Mouse (Mus musculus): ENCODE measurements around the gene Scyl1. TPM values are rescaled to one million over a fixed set of nuclear protein-coding genes. Genes with fewer than 3 reads are reported as not detected.

Gene Scyl1
- total RNA-seq, 2 experiments from 2014 or later: 17.2 to 18.4 TPM

DNA sequence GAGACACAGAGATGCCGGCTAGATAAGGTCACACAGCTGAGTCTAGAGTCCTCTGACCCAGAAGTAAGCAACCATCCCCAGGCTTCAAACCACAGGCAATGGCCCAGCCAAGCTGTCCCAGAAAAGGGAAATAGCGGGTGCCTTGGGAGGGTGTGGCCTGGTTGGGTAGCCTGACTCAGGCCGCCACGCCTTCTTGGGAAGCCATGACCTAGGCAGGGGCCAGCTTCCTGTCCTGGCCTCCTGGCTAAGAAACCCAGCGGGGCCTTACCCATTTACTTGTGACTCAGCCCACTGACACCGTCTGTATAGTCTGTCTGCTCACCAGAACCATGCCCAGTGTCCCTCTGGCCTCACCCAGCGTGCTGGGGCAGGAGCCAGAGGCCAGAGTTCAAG, 46.7 kb downstream of the Scyl1 start:
- ATAC-seq (replicated peaks; ENCODE audit: low FRiP score, poor library complexity, severe bottlenecking): peak; percentile 45

DNA sequence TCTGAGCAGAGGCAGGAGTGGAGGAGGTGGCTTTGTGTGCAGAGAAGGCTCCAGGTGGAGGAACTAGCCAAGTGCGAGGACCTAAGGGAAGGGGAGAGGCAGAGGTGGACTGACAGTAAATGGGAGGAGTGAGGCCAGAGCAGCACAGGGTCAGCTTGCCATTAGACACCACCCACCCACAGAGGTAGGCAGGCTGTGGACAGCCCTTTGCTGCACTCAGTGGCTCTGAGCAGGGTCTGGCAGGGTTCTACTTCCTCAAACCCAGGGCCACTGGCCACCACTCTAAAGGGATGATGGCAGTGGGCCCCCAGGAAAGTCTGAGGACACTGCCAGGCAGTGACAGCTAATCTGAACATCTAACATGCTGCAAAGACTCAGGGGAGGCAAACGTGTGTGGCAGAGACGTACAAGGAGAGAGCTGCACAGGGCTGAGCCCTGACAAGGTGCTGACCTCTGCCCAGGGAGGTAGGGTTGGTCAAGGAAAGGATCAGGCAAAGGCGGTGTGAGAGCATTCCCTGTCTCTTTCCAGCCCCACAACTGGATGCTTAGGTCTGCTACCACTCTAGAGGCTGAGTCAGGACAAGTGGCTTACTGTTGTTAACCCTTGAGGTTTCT, 47.2 kb downstream of the Scyl1 start:
- ATAC-seq (replicated peaks; ENCODE audit: low FRiP score, poor library complexity, severe bottlenecking): no peak

DNA sequence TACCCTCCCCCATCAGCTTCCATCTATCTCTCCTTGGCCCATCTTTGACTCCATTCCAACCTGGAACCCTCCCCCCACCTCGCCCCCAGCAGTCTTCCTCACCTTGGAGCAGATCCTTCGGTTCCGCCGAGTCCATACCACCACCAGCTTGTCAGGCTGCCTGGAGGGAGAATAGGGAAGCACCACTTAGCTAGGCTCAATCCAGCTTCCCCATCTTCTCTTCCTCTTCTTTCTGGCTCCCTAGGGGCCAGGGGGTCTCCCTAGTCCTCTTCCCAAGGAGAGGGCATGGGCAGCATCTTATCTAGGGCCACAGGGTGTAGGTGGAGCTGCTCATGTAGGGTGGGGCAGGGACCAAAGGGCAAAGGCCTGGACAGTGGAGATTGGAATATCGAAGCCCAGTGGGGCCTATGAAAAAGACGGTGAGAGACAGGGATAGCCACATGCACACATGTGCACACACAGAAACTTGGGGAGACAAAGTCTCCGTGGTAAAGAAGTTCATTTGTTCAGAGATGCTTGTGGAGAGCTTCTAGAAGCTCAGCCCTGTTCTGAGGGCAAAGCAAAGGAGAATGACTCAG, 48.3 kb downstream of the Scyl1 start:
- ATAC-seq (replicated peaks; ENCODE audit: low FRiP score, poor library complexity, severe bottlenecking): peak; percentile 48

DNA sequence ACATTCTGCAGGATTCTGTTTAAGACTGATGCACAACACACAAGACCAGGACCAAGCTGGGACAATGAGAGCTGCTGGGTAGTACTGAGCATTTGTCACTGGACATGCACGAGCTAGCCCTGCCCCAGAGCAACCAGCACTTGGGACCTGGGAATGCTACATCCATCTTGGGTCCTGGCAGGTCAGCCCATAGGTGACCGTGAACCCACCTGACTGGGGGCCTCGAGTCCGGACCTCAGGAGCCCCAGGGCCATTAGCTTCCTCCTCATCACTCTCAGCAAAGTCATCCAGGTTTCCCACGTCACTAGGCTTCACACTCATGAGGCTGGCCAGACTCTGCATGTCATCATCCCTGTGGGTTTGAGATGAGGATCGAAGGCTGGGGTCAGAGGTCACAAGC, 50.0 kb downstream of the Scyl1 start:
- ATAC-seq (replicated peaks; ENCODE audit: low FRiP score, poor library complexity, severe bottlenecking): no peak

DNA sequence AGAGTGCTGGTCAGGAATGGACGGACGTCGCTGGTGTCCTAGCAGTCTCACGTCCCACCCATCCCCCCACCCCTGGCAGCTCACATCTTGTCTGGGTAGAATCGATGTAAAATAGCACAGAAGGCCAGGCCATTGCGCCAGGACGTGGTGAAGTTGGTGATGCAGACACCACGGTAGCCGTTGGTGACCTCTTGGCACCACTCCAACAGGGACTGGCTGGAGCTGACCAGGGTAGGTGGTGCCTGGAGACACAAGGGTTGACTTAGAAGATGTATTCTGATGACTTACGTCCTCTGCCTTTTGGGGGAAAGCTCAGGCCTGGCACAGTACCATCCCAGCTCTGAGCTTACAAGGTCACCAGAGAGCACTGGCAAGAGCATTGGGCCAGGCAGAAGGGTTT, 54.3 kb downstream of the Scyl1 start:
- ATAC-seq (replicated peaks; ENCODE audit: low FRiP score, poor library complexity, severe bottlenecking): no peak

DNA sequence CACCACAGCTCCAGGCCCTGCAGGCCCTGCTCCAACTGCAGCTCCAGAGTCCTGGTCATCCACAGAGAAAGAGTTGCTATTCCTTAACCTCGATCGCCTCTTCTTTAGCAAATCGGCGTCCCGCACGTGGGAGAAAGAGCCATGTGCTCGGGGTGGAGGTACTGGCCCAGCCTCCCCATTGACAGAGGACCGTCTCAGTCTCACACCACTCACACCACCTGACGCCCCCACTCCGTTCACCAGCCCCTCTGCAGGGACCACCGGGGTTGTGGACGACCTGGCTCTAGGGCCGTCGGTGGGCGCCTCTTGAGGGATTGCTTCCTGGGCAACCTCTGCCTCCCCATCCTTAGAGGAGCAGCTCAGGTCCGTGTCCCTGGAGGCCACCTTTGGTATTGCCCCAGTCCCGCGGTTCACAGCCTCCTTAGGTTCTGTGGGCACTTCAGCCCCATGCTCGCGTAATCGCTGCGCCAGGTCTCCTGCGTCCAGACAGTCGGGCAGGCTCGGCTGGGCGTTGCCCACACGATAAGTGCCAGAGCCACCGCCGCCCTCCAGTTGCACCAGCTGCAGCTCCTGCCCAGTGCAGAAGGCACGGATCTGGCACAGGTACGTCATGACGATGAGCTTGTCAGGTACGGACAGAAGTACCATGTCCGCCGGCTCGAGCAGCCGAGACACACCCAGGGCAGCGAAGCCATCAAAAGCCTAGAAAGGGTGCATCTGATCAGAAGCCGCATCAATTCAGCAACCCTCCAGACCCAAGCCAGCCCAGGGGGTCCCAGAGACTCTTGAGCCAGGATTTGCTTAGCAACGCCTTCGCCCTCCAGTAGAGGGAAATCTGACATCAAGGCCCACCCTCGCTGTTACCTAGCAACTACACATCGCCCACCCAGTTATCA, 55.2 kb downstream of the Scyl1 start:
- ATAC-seq (replicated peaks; ENCODE audit: low FRiP score, poor library complexity, severe bottlenecking): peak; percentile 81

DNA sequence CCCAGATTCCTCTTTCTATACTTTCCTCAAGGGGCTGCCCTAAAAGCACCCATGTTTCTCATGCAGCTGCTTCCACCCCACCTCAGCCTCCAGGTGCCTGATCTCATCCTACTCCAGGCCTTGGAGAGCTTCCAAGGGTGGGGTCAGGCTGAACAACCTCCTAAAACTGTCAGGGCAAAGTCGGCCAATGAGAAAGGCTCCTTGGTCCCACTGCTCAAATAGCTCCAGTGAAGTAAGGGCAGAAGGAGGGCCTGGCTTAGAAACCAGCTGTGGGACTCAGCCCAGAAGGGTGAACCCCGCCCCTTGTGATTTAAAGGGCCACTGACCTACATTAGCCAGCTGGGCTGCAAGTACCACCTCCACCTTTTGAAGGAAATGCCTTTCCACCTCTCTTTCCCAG, 57.5 kb downstream of the Scyl1 start:
- ATAC-seq (replicated peaks; ENCODE audit: low FRiP score, poor library complexity, severe bottlenecking): peak; percentile 51

DNA sequence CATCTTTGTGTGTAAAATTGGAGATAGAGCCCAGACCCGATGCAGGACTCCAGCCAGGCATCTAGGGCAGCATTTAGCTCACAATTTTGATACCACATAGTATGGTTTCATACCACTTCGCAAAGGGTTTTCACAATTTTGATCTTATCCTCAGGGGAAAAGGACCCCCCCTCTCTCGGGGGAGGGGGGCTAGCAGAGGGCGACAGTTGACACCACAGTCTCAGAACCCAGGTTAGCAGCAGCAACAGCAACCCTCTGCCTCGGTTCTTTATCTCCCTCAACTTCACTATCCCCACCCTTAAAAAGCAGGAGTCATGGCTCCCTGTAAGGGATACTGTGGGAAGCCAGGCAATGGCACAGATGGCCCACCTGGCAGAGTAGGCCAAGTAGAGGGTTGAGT, 58.0 kb downstream of the Scyl1 start:
- no peak for ATAC-seq (replicated peaks; ENCODE audit: low FRiP score, poor library complexity, severe bottlenecking)

DNA sequence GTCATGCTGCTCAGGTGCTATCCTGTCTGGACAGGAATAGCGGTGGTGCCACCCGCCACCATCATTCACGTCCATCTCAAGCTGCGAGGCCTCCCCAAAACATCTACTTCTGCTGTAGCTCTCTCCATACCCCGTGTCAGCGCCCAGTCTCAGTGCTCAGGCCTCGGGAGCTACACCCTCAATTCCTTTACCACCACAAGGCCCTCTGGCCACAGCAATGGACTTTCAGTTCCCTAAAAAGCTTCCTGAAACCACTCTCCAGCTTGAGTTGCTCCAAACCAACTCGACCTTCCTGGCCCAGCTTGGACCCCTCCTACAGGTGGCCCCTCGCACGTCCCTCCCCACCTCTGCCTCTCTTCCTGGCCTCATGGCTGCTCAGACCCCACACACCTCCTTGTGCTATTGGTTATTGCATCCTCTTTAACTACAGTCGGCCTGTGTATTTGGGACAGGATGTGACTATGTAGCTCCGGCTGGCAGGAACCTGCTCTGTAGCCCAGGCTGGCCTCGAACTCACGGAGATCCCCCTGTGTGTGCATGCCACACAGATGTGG, 59.2 kb downstream of the Scyl1 start:
- ATAC-seq (replicated peaks; ENCODE audit: low FRiP score, poor library complexity, severe bottlenecking): no peak

DNA sequence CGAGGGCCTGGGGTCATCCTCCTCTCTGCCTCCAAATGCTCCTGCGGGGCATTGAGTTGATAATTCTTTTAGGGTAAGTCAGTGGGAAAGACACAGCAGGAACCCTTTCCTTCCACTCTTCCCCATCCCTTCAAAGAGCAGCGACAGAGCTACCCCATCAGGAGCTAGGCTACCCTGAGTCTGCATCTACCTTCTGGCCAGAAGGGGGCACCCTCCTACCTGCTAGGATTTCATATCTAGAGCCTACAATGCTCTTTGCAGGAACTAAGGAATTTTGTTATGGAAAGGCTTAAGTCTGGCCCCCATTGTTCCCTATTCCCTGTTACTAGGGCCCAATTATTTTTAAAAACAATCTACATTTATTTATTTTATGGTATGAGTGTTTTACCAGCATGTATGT, 60.0 kb downstream of the Scyl1 start:
- no peak for ATAC-seq (replicated peaks; ENCODE audit: low FRiP score, poor library complexity, severe bottlenecking)

DNA sequence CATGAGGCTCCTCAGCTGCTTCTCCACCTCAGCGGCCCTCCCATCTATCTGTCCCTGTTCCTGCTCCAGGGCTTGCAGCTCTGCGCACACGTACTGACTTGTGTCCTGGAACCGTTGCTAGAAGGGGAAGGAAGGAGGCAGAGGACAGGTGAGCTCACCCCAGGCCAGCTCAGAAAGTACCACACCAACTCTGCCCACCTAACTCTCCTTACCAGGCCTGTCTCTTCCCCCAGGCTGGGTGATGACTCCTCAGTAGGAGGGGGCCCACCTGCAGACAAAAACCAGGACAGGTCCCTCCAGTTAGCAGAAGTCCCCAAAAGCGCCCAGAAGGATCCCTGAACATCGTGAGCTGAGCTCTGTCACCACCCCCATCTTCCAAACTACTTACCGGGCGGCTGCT, 60.6 kb downstream of the Scyl1 start:
- ATAC-seq (replicated peaks; ENCODE audit: low FRiP score, poor library complexity, severe bottlenecking): no peak

DNA sequence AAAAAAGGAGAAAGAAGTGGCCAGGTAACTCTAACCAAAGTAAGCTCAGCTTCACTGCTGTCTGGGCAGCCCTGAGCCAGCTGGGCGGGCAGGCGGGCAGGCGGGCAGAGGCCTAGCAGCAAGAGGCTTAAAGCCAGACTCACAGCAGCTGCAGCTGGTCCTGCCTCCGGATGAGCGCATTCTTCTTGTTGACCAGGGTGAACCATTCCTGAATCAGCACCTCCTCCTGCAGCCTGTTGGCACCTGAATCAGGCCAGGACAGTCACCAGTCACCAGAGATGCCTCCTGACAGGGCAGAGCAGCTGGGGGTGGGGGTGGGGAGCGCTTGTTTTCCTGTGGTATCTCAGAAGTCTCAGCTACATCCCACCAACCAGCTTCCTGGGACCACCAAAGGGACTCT, 61.2 kb downstream of the Scyl1 start:
- ATAC-seq (replicated peaks; ENCODE audit: low FRiP score, poor library complexity, severe bottlenecking): no peak

Other genes with a start within 250 kb of the Scyl1 start
- gene Ovol1, start 210.8 kb downstream of the Scyl1 start, total RNA-seq (2015; ENCODE audit: low replicate concordance): not detected in 2 replicates
- not detected in 2 replicates for gene Ovol1, start 210.8 kb downstream of the Scyl1 start, total RNA-seq (2017; ENCODE audit: low replicate concordance)
- 3.8 and 8.3 TPM in 2 replicates for gene Ap5b1, start 203.4 kb downstream of the Scyl1 start, total RNA-seq (2015; ENCODE audit: low replicate concordance)
- gene Ap5b1, start 203.4 kb downstream of the Scyl1 start, total RNA-seq (2017; ENCODE audit: low replicate concordance): 6.4 and 11.0 TPM in 2 replicates
- gene Rnaseh2c, start 169.5 kb downstream of the Scyl1 start, total RNA-seq (2015; ENCODE audit: low replicate concordance): 87.2 and 123 TPM in 2 replicates
- gene Rnaseh2c, start 169.5 kb downstream of the Scyl1 start, total RNA-seq (2017; ENCODE audit: low replicate concordance): 36.2 and 100.0 TPM in 2 replicates
- 31.0 and 42.8 TPM in 2 replicates for gene Kat5, start 161.2 kb downstream of the Scyl1 start, total RNA-seq (2015; ENCODE audit: low replicate concordance)
- gene Kat5, start 161.2 kb downstream of the Scyl1 start, total RNA-seq (2017; ENCODE audit: low replicate concordance): 29.1 and 35.0 TPM in 2 replicates
- gene Rela, start 133.9 kb downstream of the Scyl1 start, total RNA-seq (2015; ENCODE audit: low replicate concordance): 18.4 and 26.0 TPM in 2 replicates
- gene Rela, start 133.9 kb downstream of the Scyl1 start, total RNA-seq (2017; ENCODE audit: low replicate concordance): 7.2 and 14.8 TPM in 2 replicates
- gene Sipa1, start 107.7 kb downstream of the Scyl1 start, total RNA-seq (2015; ENCODE audit: low replicate concordance): 97.7 and 126 TPM in 2 replicates
- gene Sipa1, start 107.7 kb downstream of the Scyl1 start, total RNA-seq (2017; ENCODE audit: low replicate concordance): 127 and 129 TPM in 2 replicates
- 12.2 and 13.7 TPM in 2 replicates for gene Map3k11, start 82.7 kb downstream of the Scyl1 start, total RNA-seq (2015; ENCODE audit: low replicate concordance)
- 9.4 and 14.1 TPM in 2 replicates for gene Map3k11, start 82.7 kb downstream of the Scyl1 start, total RNA-seq (2017; ENCODE audit: low replicate concordance)
- 31.4 and 61.3 TPM in 2 replicates for gene Pcnx3, start 82.5 kb downstream of the Scyl1 start, total RNA-seq (2015; ENCODE audit: low replicate concordance)
- gene Pcnx3, start 82.5 kb downstream of the Scyl1 start, total RNA-seq (2017; ENCODE audit: low replicate concordance): 44.7 and 54.5 TPM in 2 replicates
- gene Kcnk7, start 67.1 kb downstream of the Scyl1 start, total RNA-seq (2015; ENCODE audit: low replicate concordance): not detected in 2 replicates
- gene Kcnk7, start 67.1 kb downstream of the Scyl1 start, total RNA-seq (2017; ENCODE audit: low replicate concordance): not detected in 2 replicates
- 176 and 250 TPM in 2 replicates for gene Ehbp1l1, start 45.1 kb downstream of the Scyl1 start, total RNA-seq (2015; ENCODE audit: low replicate concordance)
- 668 and 983 TPM in 2 replicates for gene Ehbp1l1, start 45.1 kb downstream of the Scyl1 start, total RNA-seq (2017; ENCODE audit: low replicate concordance)
- gene Fam89b, start 41.8 kb downstream of the Scyl1 start, total RNA-seq (2015; ENCODE audit: low replicate concordance): 67.9 and 77.8 TPM in 2 replicates
- 18.7 and 41.5 TPM in 2 replicates for gene Fam89b, start 41.8 kb downstream of the Scyl1 start, total RNA-seq (2017; ENCODE audit: low replicate concordance)
- gene Ltbp3, start 30.5 kb downstream of the Scyl1 start, total RNA-seq (2015; ENCODE audit: low replicate concordance): 2.5 and 10.1 TPM in 2 replicates
- gene Ltbp3, start 30.5 kb downstream of the Scyl1 start, total RNA-seq (2017; ENCODE audit: low replicate concordance): 1.6 TPM in 1 of 2 replicates, not detected in the other
- 3.6 and 9.2 TPM in 2 replicates for gene Frmd8, start 103.9 kb upstream of the Scyl1 start, total RNA-seq (2015; ENCODE audit: low replicate concordance)
- gene Frmd8, start 103.9 kb upstream of the Scyl1 start, total RNA-seq (2017; ENCODE audit: low replicate concordance): 4.2 and 6.0 TPM in 2 replicates
- 2.9 and 8.8 TPM in 2 replicates for gene Slc25a45, start 106.4 kb upstream of the Scyl1 start, total RNA-seq (2015; ENCODE audit: low replicate concordance)
- 7.2 and 7.8 TPM in 2 replicates for gene Slc25a45, start 106.4 kb upstream of the Scyl1 start, total RNA-seq (2017; ENCODE audit: low replicate concordance)
- gene Tigd3, start 122.7 kb upstream of the Scyl1 start, total RNA-seq (2015; ENCODE audit: low replicate concordance): 3.8 and 4.7 TPM in 2 replicates
- gene Tigd3, start 122.7 kb upstream of the Scyl1 start, total RNA-seq (2017; ENCODE audit: low replicate concordance): 8.2 and 9.4 TPM in 2 replicates
- gene Dpf2, start 141.6 kb upstream of the Scyl1 start, total RNA-seq (2015; ENCODE audit: low replicate concordance): 25.9 and 71.7 TPM in 2 replicates
- 43.9 and 168 TPM in 2 replicates for gene Dpf2, start 141.6 kb upstream of the Scyl1 start, total RNA-seq (2017; ENCODE audit: low replicate concordance)
- 0.72 TPM in 1 of 2 replicates, not detected in the other for gene Cdc42ep2, start 153.4 kb upstream of the Scyl1 start, total RNA-seq (2015; ENCODE audit: low replicate concordance)
- gene Cdc42ep2, start 153.4 kb upstream of the Scyl1 start, total RNA-seq (2017; ENCODE audit: low replicate concordance): not detected in 2 replicates
- gene Pola2, start 192.8 kb upstream of the Scyl1 start, total RNA-seq (2015; ENCODE audit: low replicate concordance): 64.9 and 72.5 TPM in 2 replicates
- gene Pola2, start 192.8 kb upstream of the Scyl1 start, total RNA-seq (2017; ENCODE audit: low replicate concordance): 55.1 and 71.9 TPM in 2 replicates
- gene Slc22a20, start 214.7 kb upstream of the Scyl1 start, total RNA-seq (2015; ENCODE audit: low replicate concordance): not detected in 2 replicates
- not detected in 2 replicates for gene Slc22a20, start 214.7 kb upstream of the Scyl1 start, total RNA-seq (2017; ENCODE audit: low replicate concordance)
- 38.1 and 49.7 TPM in 2 replicates for gene Capn1, start 244.5 kb upstream of the Scyl1 start, total RNA-seq (2015; ENCODE audit: low replicate concordance)
- gene Capn1, start 244.5 kb upstream of the Scyl1 start, total RNA-seq (2017; ENCODE audit: low replicate concordance): 63.8 and 64.3 TPM in 2 replicates

Measured in erythroid progenitor cell, adult 5-6 weeks (primary cell).